Mouse (Mus musculus) stomach, embryonic 16.5 days (tissue): Measurements from ENCODE around the gene B3gnt2. TPM values are rescaled to one million over a fixed set of nuclear protein-coding genes. Genes with fewer than 3 reads are reported as not detected.
"Not testable (repeated sequence)": the region's sequence is repeated elsewhere in the genome, so short reads cannot be mapped to it uniquely, and the experiment has no call there.

ENCODE experiments used
- ATAC-seq: fragments of 200-750 bp; cut with Nextera tagmentation; 2 replicates; pipeline ENCODE4 v1.8.0; 2017; ENCODE audit warnings: moderate number of reproducible peaks, moderate TSS enrichment; ENCODE audit not compliant: insufficient read depth, low FRiP score
- H3K27ac ChIP-seq: fragments of 300-500 bp; sonication (generic); 2 replicates; pipeline ENCODE4 v1.5.1; 2014; ENCODE audit warnings: low read length
- H3K27me3 ChIP-seq: fragments of 300-500 bp; sonication (generic); 2 replicates; pipeline ENCODE4 v1.6.1; 2014; ENCODE audit warnings: low read length, control low read depth, mixed read lengths; ENCODE audit not compliant: control insufficient read depth, insufficient read depth
- H3K36me3 ChIP-seq: fragments of 300-500 bp; sonication (generic); 2 replicates; pipeline ENCODE4 v1.6.1; 2014; ENCODE audit warnings: low read length; ENCODE audit not compliant: control insufficient read depth, insufficient read depth
- H3K4me1 ChIP-seq: fragments of 300-500 bp; sonication (generic); 2 replicates; pipeline ENCODE4 v1.6.1; 2014; ENCODE audit warnings: low read length, control low read depth, mixed read lengths; ENCODE audit not compliant: control insufficient read depth, insufficient read depth
- H3K4me2 ChIP-seq: fragments of 300-500 bp; sonication (generic); 2 replicates; pipeline ENCODE4 v1.6.1; 2014; ENCODE audit warnings: low read depth, low read length, mixed read lengths
- H3K4me3 ChIP-seq: fragments of 300-500 bp; sonication (generic); replicated peaks from 2 replicates; pipeline ENCODE4 v1.5.1; 2014; ENCODE audit warnings: mild to moderate bottlenecking, low read length
- H3K9ac ChIP-seq: fragments of 300-500 bp; sonication (generic); 2 replicates; pipeline ENCODE4 v1.6.1; 2014; ENCODE audit warnings: low read length
- H3K9me3 ChIP-seq: fragments of 300-500 bp; sonication (generic); replicated peaks from 2 replicates; pipeline ENCODE4 v1.6.1; 2016; ENCODE audit warnings: low read length, control low read depth; ENCODE audit not compliant: control insufficient read depth
- WGBS: fragments of 180-500 bp; shearing (Covaris S2); extraction: QIAGEN DNeasy Blood & Tissue Kit; methylation state at CpG from one replicate; pipeline ENCODE4 v1.1.7; 2014; 5-methylcytosine and 5-hydroxymethylcytosine counted together
- polyA plus RNA-seq: library from polyadenylated mRNA; unstranded; fragments of >200 nt; fragmentation: Nextera tagmentation; extraction: Ambion mirVana; gene quantifications from 2 replicates; pipeline ENCODE4 v1.2.1, GENCODE M21; 2015

Gene B3gnt2
- polyA plus RNA-seq, 1 experiment from 2014 or later = 12.7 TPM

- Histone ChIP-seq H3K4me1 (0 out of 2 replicates have a peak, but pooled peaks cover 5% of the 10 kb centered on the region), H3K27ac (no peak overlapping the region), H3K4me3 (no peak overlapping the region), H3K9me3 (peaks cover 15% of the 10 kb centered on the region; the same call in 1 of the 2 replicates), H3K36me3 (no peaks in the 10 kb centered on the region), H3K27me3 (no peaks in the 10 kb centered on the region), H3K9ac (no peak overlapping the region), H3K4me2 (no peak overlapping the region)
- 64% methylated on average over 5 of the region's 5 CpGs for WGBS
- 0 out of 2 replicates have a peak, but pooled peaks have one; percentile 31 for ATAC-seq
Measured at GRCm38 (mm10) chr11:22743561-22744269, 117.0 kb downstream of the B3gnt2 start.

GRCm38 (mm10) chr11:22741998-22742626 is 118.6 kb downstream of the B3gnt2 start:
- no peak overlapping the region for H3K4me3 ChIP-seq
- H3K27ac ChIP-seq = no peak overlapping the region
- H3K4me1 ChIP-seq = 0 out of 2 replicates have a peak, but pooled peaks cover 5% of the 10 kb centered on the region
- H3K27me3 ChIP-seq = no peaks in the 10 kb centered on the region
- 64% methylated on average over 7 of the region's 7 CpGs for WGBS
- no peaks in the 10 kb centered on the region for H3K36me3 ChIP-seq
- no peak for ATAC-seq
- no peak overlapping the region for H3K9ac ChIP-seq
- no peak overlapping the region for H3K4me2 ChIP-seq
- H3K9me3 ChIP-seq = peaks cover 15% of the 10 kb centered on the region; the same call in 1 of the 2 replicates

GRCm38 (mm10) chr11:22741436-22741835 is 119.3 kb downstream of the B3gnt2 start:
- peaks cover 12% of the 10 kb centered on the region; the same call in 1 of the 2 replicates for H3K9me3 ChIP-seq
- no peaks in the 10 kb centered on the region for H3K27me3 ChIP-seq
- no peak overlapping the region for H3K27ac ChIP-seq
- H3K36me3 ChIP-seq = no peaks in the 10 kb centered on the region
- H3K4me3 ChIP-seq = no peak overlapping the region
- 48% methylated on average over 3 of the region's 3 CpGs for WGBS
- H3K4me2 ChIP-seq = no peak overlapping the region
- H3K4me1 ChIP-seq = 0 out of 2 replicates have a peak, but pooled peaks cover 5% of the 10 kb centered on the region
- no peak overlapping the region for H3K9ac ChIP-seq
- ATAC-seq = no peak; the same call in 1 of the 2 replicates

GRCm38 (mm10) chr11:22739497-22740288 is 121.1 kb downstream of the B3gnt2 start:
- no peaks in the 10 kb centered on the region for H3K36me3 ChIP-seq
- WGBS = 50% methylated on average over 5 of the region's 5 CpGs
- no peaks in the 10 kb centered on the region for H3K27me3 ChIP-seq
- H3K9me3 ChIP-seq = no peaks in the 10 kb centered on the region
- no peak overlapping the region for H3K4me2 ChIP-seq
- H3K27ac ChIP-seq = no peak overlapping the region
- H3K9ac ChIP-seq = no peak overlapping the region
- ATAC-seq = no peak
- H3K4me1 ChIP-seq = 0 out of 2 replicates have a peak, but pooled peaks cover 5% of the 10 kb centered on the region
- H3K4me3 ChIP-seq = no peak overlapping the region

- Histone ChIP-seq H3K9ac (no peak overlapping the region), H3K4me3 (no peak overlapping the region), H3K4me2 (no peak overlapping the region), H3K27me3 (no peaks in the 10 kb centered on the region), H3K9me3 (no peaks in the 10 kb centered on the region), H3K27ac (no peak overlapping the region), H3K36me3 (no peaks in the 10 kb centered on the region), H3K4me1 (0 out of 2 replicates have a peak, but pooled peaks cover 2% of the 10 kb centered on the region)
- 76% methylated on average over 7 of the region's 7 CpGs for WGBS
- ATAC-seq = no peak
Measured at GRCm38 (mm10) chr11:22736521-22737225, 124.1 kb downstream of the B3gnt2 start.

DNA sequence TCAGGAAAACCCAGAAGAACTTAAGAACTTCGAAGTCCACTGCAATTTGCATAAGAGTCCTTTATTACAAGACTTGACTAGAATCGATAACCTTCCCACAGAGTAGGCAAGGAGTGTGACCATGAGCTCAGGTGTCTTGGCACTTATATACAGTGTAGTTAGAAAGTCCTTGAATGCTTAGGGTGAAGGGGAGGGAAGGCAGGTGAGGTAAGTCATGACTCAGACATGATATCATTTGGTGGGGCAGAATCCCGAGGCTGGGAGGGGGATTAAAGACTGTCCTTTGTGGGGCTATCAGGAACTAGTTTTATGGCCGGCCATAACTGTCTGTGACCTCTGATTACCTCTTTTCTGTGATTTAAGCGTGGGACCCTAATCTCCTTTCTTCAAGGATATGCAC is 125.6 kb downstream of the B3gnt2 start:
- not testable (repeated sequence) for ATAC-seq, H3K27ac ChIP-seq

DNA sequence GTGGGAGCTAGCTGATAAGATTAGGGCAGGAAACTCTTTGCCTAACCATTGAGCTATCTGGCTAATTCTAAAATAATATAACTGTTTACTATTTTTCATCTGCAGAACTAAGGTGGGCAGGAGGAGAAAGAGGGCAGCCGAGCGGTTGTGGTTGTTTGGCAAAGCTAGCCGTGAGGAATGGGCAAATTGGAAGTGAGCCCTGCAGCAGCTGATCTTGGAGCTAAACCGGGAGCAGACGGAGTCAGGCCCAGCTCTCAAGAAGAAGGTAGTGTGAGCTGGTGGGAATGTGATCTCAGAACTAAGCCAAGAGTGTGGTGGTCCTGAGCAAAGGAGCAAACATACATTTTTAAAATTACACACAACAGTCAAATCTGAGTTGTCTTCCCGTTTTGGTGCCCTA is 126.8 kb downstream of the B3gnt2 start:
- Histone ChIP-seq H3K9ac (no peak overlapping the region), H3K4me2 (no peak overlapping the region), H3K27ac (no peak overlapping the region), H3K9me3 (no peaks in the 10 kb centered on the region), H3K4me3 (no peak overlapping the region), H3K27me3 (no peaks in the 10 kb centered on the region), H3K4me1 (no peaks in the 10 kb centered on the region), H3K36me3 (no peaks in the 10 kb centered on the region)
- 88% methylated on average over 6 of the region's 6 CpGs for WGBS
- no peak for ATAC-seq

More for the DNA sequence above, 125.6 kb downstream of the B3gnt2 start:
- H3K4me1 ChIP-seq, H3K36me3 ChIP-seq, H3K9ac ChIP-seq, H3K4me2 ChIP-seq, H3K9me3 ChIP-seq, H3K27me3 ChIP-seq, H3K4me3 ChIP-seq: not testable (repeated sequence)
- WGBS = 78% methylated on average over 5 of the region's 5 CpGs

DNA sequence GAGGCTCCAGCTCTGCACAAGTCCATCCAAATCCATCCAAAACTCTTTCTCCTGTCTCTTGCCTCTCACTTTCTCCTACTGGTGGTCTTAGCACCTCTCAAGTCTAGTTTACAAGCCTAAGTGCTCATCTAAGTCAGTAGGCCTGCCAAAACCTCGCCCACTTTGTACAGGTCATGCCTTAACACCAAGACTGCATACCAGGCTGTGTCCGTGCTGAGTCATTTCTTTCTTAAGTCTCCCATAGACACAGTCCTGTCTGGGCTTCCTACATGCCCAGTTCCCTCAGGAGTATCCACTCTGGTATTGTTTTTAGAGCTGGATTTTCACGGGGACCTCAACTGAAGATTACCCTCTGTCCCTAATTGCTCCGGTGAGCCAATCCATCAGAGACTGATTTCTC is 127.9 kb downstream of the B3gnt2 start:
- H3K9me3 ChIP-seq = no peaks in the 10 kb centered on the region
- no peaks in the 10 kb centered on the region for H3K4me1 ChIP-seq
- no peaks in the 10 kb centered on the region for H3K27me3 ChIP-seq
- no peak for ATAC-seq
- no peaks in the 10 kb centered on the region for H3K36me3 ChIP-seq
- WGBS = 77% methylated on average over 4 of the region's 4 CpGs
- no peak overlapping the region for H3K9ac ChIP-seq
- H3K4me3 ChIP-seq = no peak overlapping the region
- H3K4me2 ChIP-seq = no peak overlapping the region
- H3K27ac ChIP-seq = no peak overlapping the region
